Mouse (Mus musculus): Measurements from ENCODE around the gene Mc1r. TPM values are rescaled to one million over a fixed set of nuclear protein-coding genes. Genes with fewer than 3 reads are reported as not detected.

Mc1r gene
- total and polyA plus RNA-seq, 3 experiments: 0.04 TPM; not detected in 2

DNA sequence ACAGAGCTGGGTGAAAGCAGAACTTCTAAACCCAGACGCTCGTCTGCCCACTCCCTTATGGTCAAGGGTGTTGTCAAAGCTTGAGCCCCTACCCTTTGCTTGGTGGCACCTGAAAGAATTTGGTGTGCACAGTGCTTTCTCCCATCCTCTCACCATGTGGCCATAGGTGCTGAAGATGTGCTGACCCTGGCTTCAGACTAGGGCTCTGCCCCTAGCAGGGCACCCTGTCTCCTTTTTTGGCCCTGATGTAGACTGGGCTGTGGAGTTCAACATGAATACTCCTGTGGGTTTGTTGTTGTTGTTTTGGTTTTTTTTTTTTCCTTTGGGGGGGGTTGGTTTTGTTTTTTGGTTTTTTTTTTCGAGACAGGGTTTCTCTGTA lies 15.9 kb downstream of the Mc1r start:
- peaks cover 7% of the 10 kb centered on the region for H3K79me2 ChIP-seq (replicated peaks; ENCODE audit: control insufficient read depth, extremely low read depth, insufficient read depth, poor library complexity, severe bottlenecking)
- in situ Hi-C loops (cut with MboI; ENCODE audit: low pct_ligation_motif_present, low pct_unique_long_range_greater_than_20kb, low sequenced_read_pairs): no loop called here
- no peaks in the 10 kb centered on the region for H3K27me3 ChIP-seq (replicated peaks)
- H3K9me3 ChIP-seq (replicated peaks; ENCODE audit: low read length): peaks cover 22% of the 10 kb centered on the region
- no peak overlapping the region for H3K4me3 ChIP-seq (replicated peaks in 1 of 3; ENCODE audit: low read depth in 2 of 3, low read length in 2 of 3, poor library complexity in 1 of 3)
- TF ChIP-seq ELF1 (IDR thresholded peaks at IDR 0.05; ENCODE audit: low read depth, low read length): no peak
- no peak for TF ChIP-seq E2F4 (IDR thresholded peaks at IDR 0.05; ENCODE audit: insufficient replicate concordance, low read depth, low read length)
- no peak for TF ChIP-seq PAX5 (IDR thresholded peaks at IDR 0.05; ENCODE audit: low read length)
- TF ChIP-seq GABPA (IDR thresholded peaks at IDR 0.05; ENCODE audit: insufficient replicate concordance, low read depth, low read length): no peak
- TF ChIP-seq KAT2A (IDR thresholded peaks at IDR 0.05; ENCODE audit: insufficient replicate concordance, low read length): no peak
- TF ChIP-seq MXI1 (IDR thresholded peaks at IDR 0.05; ENCODE audit: low read depth, low read length): no peak
- no peak for TF ChIP-seq POLR2A (IDR thresholded peaks at IDR 0.05; ENCODE audit: low read depth, low read length)
- no peak for TF ChIP-seq USF1 (IDR thresholded peaks at IDR 0.05; ENCODE audit: low read depth, low read length)
- TF ChIP-seq SMC3 (IDR thresholded peaks at IDR 0.05; ENCODE audit: low read depth, low read length): no peak
- TF ChIP-seq MAZ (IDR thresholded peaks at IDR 0.05; ENCODE audit: low read depth, low read length): no peak
- no peak for TF ChIP-seq NELFE (IDR thresholded peaks at IDR 0.05; ENCODE audit: low read depth, low read length)
- no peak for TF ChIP-seq RCOR1 (conservative IDR thresholded peaks at IDR 0.05; ENCODE audit: low read depth, low read length)
- TF ChIP-seq MEF2A (IDR thresholded peaks at IDR 0.05; ENCODE audit: borderline replicate concordance, low read depth, low read length): no peak
- no peak for TF ChIP-seq ZNF384 (IDR thresholded peaks at IDR 0.05; ENCODE audit: low read depth, low read length)
- no peak for TF ChIP-seq CTCF (conservative IDR thresholded peaks at IDR 0.05 in 1 of 2, IDR thresholded peaks at IDR 0.05 in 1 of 2; ENCODE audit: low read depth in 2 of 2, low read length in 2 of 2)
- H3K27ac ChIP-seq (ENCODE audit: insufficient read depth, low read depth): no peak overlapping the region
- peaks cover 0 to 15% of the 10 kb centered on the region in 2 experiments; a peak in 2 of 4 replicates for H3K4me1 ChIP-seq (ENCODE audit: control insufficient read depth in 1 of 2, insufficient read depth in 2 of 2)
- no peak overlapping the region for H3K9ac ChIP-seq (ENCODE audit: insufficient read depth, low read depth)
- no peak for DNase-seq (ENCODE audit: extremely low read depth)
- dilution Hi-C loops (cut with MboI; ENCODE audit: extremely low pct_ligation_motif_present, extremely low pct_unique_long_range_greater_than_20kb, low sequenced_read_pairs): no loop called here
- no peak overlapping the region for H3K4me2 ChIP-seq (ENCODE audit: insufficient read depth, low read depth, poor library complexity, severe bottlenecking)
- H3K36me3 ChIP-seq (replicated peaks in 1 of 2; ENCODE audit: control insufficient read depth in 1 of 2, insufficient read depth in 1 of 2, low read length in 1 of 2): peaks cover 16 to 17% of the 10 kb centered on the region in 2 experiments

DNA sequence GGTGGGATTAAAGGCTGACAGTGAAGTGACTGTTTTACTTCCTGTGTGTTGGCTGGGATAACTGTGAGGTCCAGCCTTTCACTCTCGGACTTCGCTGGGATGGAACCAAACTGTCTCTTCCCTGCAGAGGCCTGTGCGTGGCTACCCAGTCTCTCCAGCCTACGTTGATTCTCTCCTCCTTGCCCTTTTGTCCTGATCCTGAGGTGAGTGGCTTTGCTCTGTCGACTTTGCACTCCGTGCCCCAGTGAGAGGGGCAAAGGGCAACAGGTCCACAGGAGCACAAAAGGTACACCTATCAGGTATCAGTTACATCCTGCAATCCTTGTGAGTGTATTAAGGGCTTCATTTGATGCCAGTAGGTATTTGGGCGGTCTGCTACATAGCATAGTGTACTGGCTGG lies 16.5 kb downstream of the Mc1r start, which contains the start of gene Def8:
Gene Def8 (plus strand): TSS at position 87 of the 400 bp plus-strand sequence.
- H3K4me2 ChIP-seq (ENCODE audit: insufficient read depth, low read depth, poor library complexity, severe bottlenecking): peak within 1 kb of the TSS; percentile 58
- no peaks in the 10 kb centered on the region for H3K27me3 ChIP-seq (replicated peaks)
- no peak within 1 kb of the TSS for H3K27ac ChIP-seq (ENCODE audit: insufficient read depth, low read depth)
- peaks cover 0 to 15% of the 10 kb centered on the region in 2 experiments; a peak in 2 of 4 replicates for H3K4me1 ChIP-seq (ENCODE audit: control insufficient read depth in 1 of 2, insufficient read depth in 2 of 2)
- peaks cover 29% of the 10 kb centered on the region for H3K9me3 ChIP-seq (replicated peaks; ENCODE audit: low read length)
- H3K9ac ChIP-seq (ENCODE audit: insufficient read depth, low read depth): no peak within 1 kb of the TSS; the same call in 1 of the 2 replicates
- in situ Hi-C loops (cut with MboI; ENCODE audit: low pct_ligation_motif_present, low pct_unique_long_range_greater_than_20kb, low sequenced_read_pairs): no loop called here
- H3K4me3 ChIP-seq (replicated peaks in 1 of 3; ENCODE audit: low read depth in 2 of 3, low read length in 2 of 3, poor library complexity in 1 of 3): no peak within 1 kb of the TSS
- dilution Hi-C loops (cut with MboI; ENCODE audit: extremely low pct_ligation_motif_present, extremely low pct_unique_long_range_greater_than_20kb, low sequenced_read_pairs): no loop called here
- H3K79me2 ChIP-seq (replicated peaks; ENCODE audit: control insufficient read depth, extremely low read depth, insufficient read depth, poor library complexity, severe bottlenecking): peaks cover 7% of the 10 kb centered on the region
- no peak for DNase-seq (ENCODE audit: extremely low read depth)
- peaks cover 23 to 24% of the 10 kb centered on the region in 2 experiments for H3K36me3 ChIP-seq (replicated peaks in 1 of 2; ENCODE audit: control insufficient read depth in 1 of 2, insufficient read depth in 1 of 2, low read length in 1 of 2)
- TF ChIP-seq EP300 (IDR thresholded peaks at IDR 0.05; ENCODE audit: low read length): no peak
- no peak for TF ChIP-seq RCOR1 (conservative IDR thresholded peaks at IDR 0.05; ENCODE audit: low read depth, low read length)
- no peak for TF ChIP-seq ZKSCAN1 (IDR thresholded peaks at IDR 0.05; ENCODE audit: borderline replicate concordance, low read depth, low read length)
- TF ChIP-seq CTCF (conservative IDR thresholded peaks at IDR 0.05 in 1 of 2, IDR thresholded peaks at IDR 0.05 in 1 of 2; ENCODE audit: low read depth in 2 of 2, low read length in 2 of 2): no peak
- no peak for TF ChIP-seq USF2 (conservative IDR thresholded peaks at IDR 0.05; ENCODE audit: low read depth, low read length)
- no peak for TF ChIP-seq RAD21 (IDR thresholded peaks at IDR 0.05; ENCODE audit: low read depth, low read length)
- no peak for TF ChIP-seq ZMIZ1 (IDR thresholded peaks at IDR 0.05; ENCODE audit: low read depth, low read length)
